Mouse (Mus musculus): ENCODE measurements at regions not wholly inside any gene's neighbourhood (a gene's known extent, or its start where the extent isn't known, plus 50 kb on each side); places are given as distances from the start of the nearest gene placed in this dataset.

DNA sequence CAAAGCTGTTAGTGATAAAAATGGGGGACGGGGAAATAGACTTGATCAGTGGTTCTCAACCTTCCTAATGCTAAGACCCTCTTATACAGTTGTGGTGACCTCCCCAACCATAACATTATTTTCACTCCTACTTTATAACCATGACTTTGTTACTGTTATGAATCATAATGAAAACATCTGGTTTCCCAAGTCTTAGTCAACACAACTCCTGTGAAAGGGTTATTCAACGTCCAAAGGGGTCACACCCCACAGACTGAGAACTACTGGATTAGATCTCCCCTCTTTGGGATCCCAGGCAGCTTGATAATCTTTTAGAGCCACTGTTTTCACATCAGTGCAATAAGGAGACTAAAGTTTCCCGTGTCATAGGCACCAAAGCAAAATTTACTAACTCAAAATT, 141.1 kb upstream of the Fndc3a start:
- DNase-seq, result no peak

- DNase-seq, result no peak
Observed at GRCm38 (mm10) chr14:72848271-72848955, 138.6 kb upstream of the Fndc3a start.

- no peak for DNase-seq
Observed at GRCm38 (mm10) chr14:72847466-72847865, 137.7 kb upstream of the Fndc3a start.

DNA sequence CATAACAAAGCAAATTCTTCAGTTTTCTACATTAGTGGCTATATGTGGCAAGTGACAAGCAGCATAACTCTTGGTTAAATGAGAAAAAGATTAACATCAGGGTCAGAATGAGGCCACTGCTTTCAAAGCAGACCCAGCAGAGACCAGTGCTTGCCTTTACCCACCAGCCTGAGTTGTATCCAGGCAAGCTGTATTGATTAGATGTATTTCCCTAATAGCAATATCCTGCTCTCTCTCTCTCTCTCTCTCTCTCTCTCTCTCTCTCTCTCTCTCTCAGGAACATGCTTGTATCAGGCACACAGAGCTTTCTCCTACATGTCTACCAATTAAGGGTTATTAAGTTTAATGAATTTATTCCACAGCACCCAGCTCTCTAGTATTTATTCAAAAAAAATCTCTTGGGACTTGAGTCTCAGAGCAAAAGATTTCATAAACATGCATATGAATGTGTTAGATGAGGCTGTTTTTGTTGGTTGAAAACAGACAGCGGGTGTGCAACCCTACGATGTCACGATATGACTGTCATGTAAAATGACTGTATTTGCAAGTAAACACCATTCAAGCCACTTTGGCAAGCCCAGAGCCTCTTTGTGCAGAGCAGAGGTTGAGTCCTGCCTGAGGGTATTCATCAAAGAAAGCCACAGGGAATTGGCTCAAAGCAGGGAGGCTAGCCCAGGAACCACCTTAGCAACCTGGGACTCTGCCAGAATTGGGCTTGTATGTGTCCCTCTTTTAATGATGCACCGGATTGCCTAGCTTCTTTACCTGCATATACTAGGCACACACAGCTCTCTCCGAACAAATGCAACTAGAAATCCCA, 136.0 kb upstream of the Fndc3a start:
- DNase-seq, result no peak

GRCm38 (mm10) chr14:72844753-72845369, 135.1 kb upstream of the Fndc3a start:
- DNase-seq, result no peak

- DNase-seq, result no peak
Observed at GRCm38 (mm10) chr14:72841753-72842152, 131.9 kb upstream of the Fndc3a start.

GRCm38 (mm10) chr14:72835158-72835557, 125.4 kb upstream of the Fndc3a start:
- no peak for DNase-seq

GRCm38 (mm10) chr14:72829261-72829660, 119.5 kb upstream of the Fndc3a start:
- DNase-seq, result no peak

- peak; percentile 8 for DNase-seq
Observed at GRCm38 (mm10) chr14:72825549-72825948, 115.7 kb upstream of the Fndc3a start.

DNA sequence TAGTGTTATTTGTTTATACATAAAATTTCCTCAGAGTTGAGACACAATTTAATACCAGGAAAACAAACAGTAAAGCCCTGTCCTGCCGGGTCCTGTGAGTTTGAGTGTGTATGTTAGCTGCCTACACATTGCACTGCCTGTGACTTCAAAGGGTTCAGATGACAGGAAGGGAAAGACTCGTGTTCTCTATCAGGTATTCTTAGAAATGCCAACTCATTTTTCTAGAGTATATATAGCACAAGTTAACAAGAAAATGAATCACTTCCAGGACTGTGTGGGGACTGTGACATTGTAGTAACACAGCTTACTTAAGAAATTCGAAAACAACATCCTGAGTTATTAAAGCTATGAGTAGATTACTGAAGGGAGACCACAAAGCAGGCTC, 112.4 kb upstream of the Fndc3a start:
- no peak for DNase-seq

GRCm38 (mm10) chr14:72821517-72822230, 111.9 kb upstream of the Fndc3a start:
- DNase-seq, result no peak

- DNase-seq, result no peak
Observed at GRCm38 (mm10) chr14:72819037-72819436, 109.2 kb upstream of the Fndc3a start.

DNA sequence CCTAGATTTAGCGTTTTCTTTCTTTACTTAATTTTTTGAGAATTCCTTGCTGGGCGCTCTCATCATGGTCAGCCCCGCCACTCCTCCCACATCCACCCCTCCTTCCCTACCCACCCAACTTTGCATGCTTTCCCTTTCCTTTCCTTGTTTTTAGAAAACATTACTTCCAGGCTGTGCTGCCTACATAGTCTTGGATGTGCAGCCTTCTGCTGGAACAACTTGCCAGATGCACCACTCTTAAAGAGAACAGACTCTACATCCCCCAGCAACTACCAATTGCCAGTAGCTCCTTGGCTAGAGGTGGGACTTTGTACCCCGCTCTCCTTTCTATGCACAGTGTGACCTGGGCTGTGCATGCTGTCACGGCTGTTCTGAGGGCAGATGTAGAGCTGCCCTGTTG, 108.0 kb upstream of the Fndc3a start:
- DNase-seq, result no peak

DNA sequence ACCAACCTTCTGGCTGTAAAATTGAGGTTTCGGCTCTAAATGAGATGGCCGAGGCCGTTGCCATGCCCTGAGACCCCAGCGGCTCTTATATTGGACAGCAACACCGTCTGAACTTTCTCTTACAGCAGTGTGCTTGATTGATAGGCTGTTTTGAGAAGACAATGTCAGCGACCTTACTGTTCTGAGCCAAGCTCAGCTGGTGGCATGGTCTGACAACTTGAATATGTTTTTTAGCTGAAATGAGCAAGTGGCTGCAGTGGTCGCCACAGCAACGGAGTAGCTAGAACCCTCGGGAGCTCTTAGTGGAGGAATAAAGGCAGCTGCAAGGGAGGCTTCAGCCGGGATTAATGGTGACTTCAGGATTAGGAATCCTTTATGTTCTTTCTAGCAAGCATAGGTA, 107.0 kb upstream of the Fndc3a start:
- no peak for DNase-seq

- no peak for DNase-seq
Observed at GRCm38 (mm10) chr14:72809138-72809537, 99.3 kb upstream of the Fndc3a start.

DNA sequence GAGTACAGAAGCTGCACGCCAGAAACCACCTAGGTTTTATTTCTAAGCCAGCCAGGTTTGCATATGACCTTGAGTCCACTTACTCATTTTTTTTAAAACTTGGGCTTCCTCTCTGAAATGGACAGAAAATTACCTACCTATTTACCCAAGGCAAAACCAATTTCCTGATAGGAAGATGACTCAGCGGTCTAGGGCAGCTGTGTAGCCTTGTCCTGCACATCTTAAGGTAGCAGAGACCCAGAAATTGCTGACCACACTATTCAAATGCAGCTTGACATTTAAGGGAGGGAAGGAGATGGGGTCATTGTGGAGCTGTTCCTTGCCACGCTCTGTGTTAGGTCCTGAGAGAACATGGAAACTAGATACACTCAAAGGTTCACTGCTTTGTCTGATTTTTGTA, 98.1 kb upstream of the Fndc3a start:
- no peak for DNase-seq

GRCm38 (mm10) chr14:72807286-72807685, 97.5 kb upstream of the Fndc3a start:
- DNase-seq, result no peak

DNA sequence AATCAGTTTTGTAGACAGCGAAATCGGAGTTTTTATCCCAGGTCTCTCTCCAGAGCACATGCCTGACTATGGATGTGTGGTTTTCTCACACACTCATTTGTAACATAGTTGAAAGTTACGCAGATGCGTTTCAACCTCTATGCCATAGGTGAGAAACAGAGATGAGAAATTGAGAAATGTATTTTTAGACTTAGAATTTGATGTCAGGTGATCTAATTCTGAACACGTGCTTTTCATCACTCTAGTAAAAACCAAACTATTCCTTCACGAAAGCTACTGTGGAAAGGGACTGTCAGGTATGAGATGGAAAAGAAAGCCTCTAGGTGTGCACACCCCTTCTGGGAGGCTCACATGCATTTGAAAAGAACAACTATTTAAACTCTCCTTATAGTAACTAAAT, 96.8 kb upstream of the Fndc3a start:
- no peak for DNase-seq

GRCm38 (mm10) chr14:72803579-72803978, 93.8 kb upstream of the Fndc3a start:
- DNase-seq, result no peak

- DNase-seq, result no peak
Observed at GRCm38 (mm10) chr14:72790654-72791053, 80.9 kb upstream of the Fndc3a start.

GRCm38 (mm10) chr14:72786929-72787328, 77.1 kb upstream of the Fndc3a start:
- no peak for DNase-seq

GRCm38 (mm10) chr14:72783248-72783647, 73.4 kb upstream of the Fndc3a start:
- peak; percentile 55 for DNase-seq

- DNase-seq, result no peak
Observed at GRCm38 (mm10) chr14:72779446-72779845, 69.6 kb upstream of the Fndc3a start.
